Mouse (Mus musculus) limb, embryonic 12.5 days (tissue): ENCODE results near the gene Ttll3. TPM values are rescaled to one million over a fixed set of nuclear protein-coding genes. Genes with fewer than 3 reads are reported as not detected.

Experiments used
- ATAC-seq: fragments of 200-750 bp; cut with Nextera tagmentation; 2 replicates; pipeline ENCODE4 v1.8.0; 2017; ENCODE audit warnings: low read depth, moderate TSS enrichment; ENCODE audit not compliant: insufficient number of reproducible peaks, insufficient read depth, low FRiP score, low TSS enrichment
- H3K27ac ChIP-seq: fragments of 300-500 bp; sonication (generic); 2 replicates; pipeline ENCODE4 v1.5.1; 2016; ENCODE audit warnings: mild to moderate bottlenecking, moderate library complexity
- H3K27me3 ChIP-seq: fragments of 300-500 bp; sonication (generic); 2 replicates; pipeline ENCODE4 v1.6.1; 2016; ENCODE audit warnings: mild to moderate bottlenecking, moderate library complexity
- H3K36me3 ChIP-seq: fragments of 300-500 bp; sonication (generic); 2 replicates; pipeline ENCODE4 v1.6.1; 2016; ENCODE audit warnings: mild to moderate bottlenecking, moderate library complexity
- H3K4me1 ChIP-seq: fragments of 300-500 bp; sonication (generic); replicated peaks from 2 replicates; pipeline ENCODE4 v1.6.1; 2016
- H3K4me2 ChIP-seq: fragments of 300-500 bp; sonication (generic); 2 replicates; pipeline ENCODE4 v1.6.1; 2016; ENCODE audit warnings: mild to moderate bottlenecking, moderate library complexity
- H3K4me3 ChIP-seq: fragments of 300-500 bp; sonication (generic); replicated peaks from 2 replicates; pipeline ENCODE4 v1.5.1; 2016; ENCODE audit warnings: mild to moderate bottlenecking
- H3K9ac ChIP-seq: fragments of 300-500 bp; sonication (generic); replicated peaks from 2 replicates; pipeline ENCODE4 v1.6.1; 2016; ENCODE audit warnings: mild to moderate bottlenecking, moderate library complexity
- H3K9me3 ChIP-seq: fragments of 300-500 bp; sonication (generic); 2 replicates; pipeline ENCODE4 v1.6.1; 2016; ENCODE audit warnings: mild to moderate bottlenecking, moderate library complexity
- WGBS: fragments of 180-500 bp; shearing (Covaris S2); methylation state at CpG from one replicate; pipeline ENCODE4 v1.1.7; 2016; 5-methylcytosine and 5-hydroxymethylcytosine counted together
- polyA plus RNA-seq: library from polyadenylated mRNA; unstranded; fragments of >200 nt; fragmentation: Nextera tagmentation; extraction: Ambion mirVana; gene quantifications from 2 replicates; pipeline ENCODE4 v1.2.1, GENCODE M21; 2016

Gene Ttll3
- polyA plus RNA-seq, result 6.6 and 8.2 TPM in 2 replicates

DNA sequence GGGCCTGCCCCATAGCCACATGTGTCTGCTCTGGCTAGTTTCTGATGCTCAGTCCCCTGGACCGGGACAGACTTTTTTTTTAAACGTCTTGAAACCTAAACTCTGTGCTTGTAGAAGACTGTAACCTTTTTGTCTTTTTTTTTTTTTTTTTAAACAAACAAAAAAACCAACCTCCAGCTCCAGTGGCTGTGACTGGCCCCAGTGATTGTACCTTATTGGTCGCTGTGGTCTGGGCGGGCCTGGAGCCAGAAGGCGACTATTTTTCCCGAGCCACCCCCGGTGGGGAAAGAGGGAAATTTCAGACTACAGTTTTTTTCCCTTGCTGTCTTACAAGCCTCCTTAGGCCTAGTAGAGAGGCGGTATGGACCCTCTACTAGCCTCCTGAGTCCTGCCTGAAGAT is at the start of gene Ttll3:
TSS of gene Ttll3 (plus strand) at position 301 of the 400 bp plus-strand sequence.
- H3K4me3 ChIP-seq, result no peak within 1 kb of the TSS
- 0 out of 2 replicates have a peak within 1 kb of the TSS, but pooled peaks have one; percentile 35 for H3K27ac ChIP-seq
- peaks cover 70% of the 10 kb centered on the region for H3K36me3 ChIP-seq
- no peak within 1 kb of the TSS for H3K9ac ChIP-seq
- H3K4me2 ChIP-seq, result no peak within 1 kb of the TSS
- H3K4me1 ChIP-seq, result peaks cover 12% of the 10 kb centered on the region; the same call in 1 of the 2 replicates
- no peak for ATAC-seq
- no peaks in the 10 kb centered on the region for H3K9me3 ChIP-seq
- 79% methylated on average over 8 of the region's 8 CpGs for WGBS
- H3K27me3 ChIP-seq, result peaks cover 8% of the 10 kb centered on the region; the same call in 1 of the 2 replicates

DNA sequence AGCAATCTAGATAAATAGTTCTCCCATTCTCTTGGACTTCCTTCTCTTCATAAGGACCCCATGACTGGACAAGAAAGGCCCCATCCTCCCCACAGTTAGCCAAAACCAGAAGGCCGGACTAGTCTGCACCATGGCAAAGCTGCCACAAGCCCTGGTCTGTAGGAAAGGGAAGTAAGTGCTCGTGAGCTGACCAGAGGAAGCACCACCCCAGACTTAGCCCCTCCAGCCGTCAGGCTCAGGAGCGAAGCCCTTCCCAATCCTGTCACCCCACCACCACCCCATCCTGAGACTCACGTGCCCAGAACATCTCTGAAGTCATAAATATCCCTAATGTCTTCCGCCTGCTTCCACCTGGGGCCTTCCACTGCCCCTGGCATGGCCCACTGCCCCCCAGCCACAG is 47.5 kb upstream of the Ttll3 start:
- ATAC-seq, result no peak
- 77% methylated on average over 6 of the region's 6 CpGs for WGBS
- peaks cover 43% of the 10 kb centered on the region for H3K36me3 ChIP-seq
- H3K27ac ChIP-seq, result no peak overlapping the region
- no peak overlapping the region for H3K4me3 ChIP-seq
- H3K9me3 ChIP-seq, result no peaks in the 10 kb centered on the region
- no peaks in the 10 kb centered on the region for H3K27me3 ChIP-seq
- peaks cover 32% of the 10 kb centered on the region for H3K4me1 ChIP-seq
- no peak overlapping the region; the same call in 1 of the 2 replicates for H3K9ac ChIP-seq
- 0 out of 2 replicates have a peak overlapping the region, but pooled peaks have one; percentile 85 for H3K4me2 ChIP-seq

DNA sequence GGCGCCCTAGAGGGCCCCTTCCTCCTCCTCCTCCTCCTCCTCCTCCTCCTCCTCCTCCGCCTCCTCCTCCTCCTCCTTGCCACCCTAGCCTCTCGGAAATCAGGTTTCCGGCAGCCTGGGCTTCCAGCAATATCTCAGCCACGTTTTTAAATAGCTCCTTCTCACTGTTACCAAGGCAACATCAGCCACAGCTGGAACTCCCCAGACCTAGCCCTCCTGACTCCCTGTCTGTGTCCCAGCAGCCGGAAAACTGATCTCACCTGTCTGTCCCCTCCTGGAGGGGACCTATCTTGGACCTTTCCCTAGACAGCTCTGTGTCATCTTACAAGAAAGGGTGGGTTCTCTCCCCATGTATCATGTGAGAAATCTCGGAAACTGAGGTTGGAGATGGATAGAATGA is 46.8 kb upstream of the Ttll3 start:
- H3K27me3 ChIP-seq, result no peaks in the 10 kb centered on the region
- H3K36me3 ChIP-seq, result peaks cover 38% of the 10 kb centered on the region
- peak overlapping the region; percentile 11; the same call in 1 of the 2 replicates for H3K4me3 ChIP-seq
- no peaks in the 10 kb centered on the region for H3K9me3 ChIP-seq
- 53% methylated on average over 3 of the region's 7 CpGs for WGBS
- peaks cover 32% of the 10 kb centered on the region for H3K4me1 ChIP-seq
- ATAC-seq, result no peak
- 0 out of 2 replicates have a peak overlapping the region, but pooled peaks have one; percentile 29 for H3K27ac ChIP-seq
- peak overlapping the region; percentile 85 for H3K4me2 ChIP-seq
- no peak overlapping the region for H3K9ac ChIP-seq

DNA sequence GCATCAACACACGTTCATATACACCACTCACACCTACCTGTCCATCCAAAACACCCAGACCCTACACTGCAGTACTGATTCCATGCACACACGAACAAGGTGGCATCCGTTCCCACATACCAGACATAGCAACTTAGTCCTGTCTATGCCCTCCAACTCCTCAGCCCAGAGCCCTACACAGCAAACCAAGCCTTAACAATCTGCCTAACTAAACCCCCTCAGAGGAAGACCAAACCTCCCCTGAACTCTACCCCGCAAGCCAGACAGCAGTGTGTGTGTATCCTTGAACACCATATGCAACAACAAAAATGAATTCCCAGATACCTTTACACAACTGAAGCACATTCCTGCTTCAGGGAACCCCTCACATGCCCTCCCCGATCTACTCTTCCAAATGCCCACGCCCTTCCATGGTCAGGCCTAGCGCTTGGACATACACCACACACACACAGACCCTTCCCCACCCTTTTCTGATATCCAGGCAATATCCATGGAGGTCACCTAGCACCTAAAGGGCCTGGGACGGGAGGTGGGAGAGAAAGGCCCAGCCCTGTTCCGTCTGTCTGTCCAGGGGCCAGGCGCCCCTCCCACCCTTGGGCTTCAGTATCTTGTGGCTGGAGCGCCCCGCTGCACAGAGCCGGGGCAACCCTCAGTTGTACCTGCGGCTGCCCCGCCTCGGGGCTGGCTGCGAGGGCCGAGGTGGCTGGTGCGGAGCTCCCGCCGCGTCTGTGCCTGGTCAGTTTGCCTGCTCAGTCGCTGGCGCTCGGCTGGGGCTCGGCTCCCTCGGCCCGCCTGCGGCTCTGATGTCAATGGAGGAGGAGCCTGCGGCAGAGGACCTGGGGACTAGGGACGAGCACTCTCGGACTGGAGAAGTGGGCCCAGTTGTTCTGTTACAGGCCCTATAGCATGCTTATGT is 45.6 kb upstream of the Ttll3 start, which contains the start of gene Camk1:
TSS of gene Camk1 (minus strand) at position 808 of the 916 bp plus-strand sequence.
- ATAC-seq, result peak; percentile 57; the same call in 1 of the 2 replicates
- peak within 1 kb of the TSS; percentile 85 for H3K4me2 ChIP-seq
- 16% methylated on average over 32 of the region's 32 CpGs for WGBS
- H3K9me3 ChIP-seq, result no peaks in the 10 kb centered on the region
- H3K36me3 ChIP-seq, result peaks cover 28% of the 10 kb centered on the region
- 0 out of 2 replicates have a peak within 1 kb of the TSS, but pooled peaks have one; percentile 29 for H3K27ac ChIP-seq
- peak within 1 kb of the TSS; percentile 68 for H3K4me3 ChIP-seq
- peaks cover 32% of the 10 kb centered on the region for H3K4me1 ChIP-seq
- H3K27me3 ChIP-seq, result no peaks in the 10 kb centered on the region
- H3K9ac ChIP-seq, result peak within 1 kb of the TSS; percentile 87

DNA sequence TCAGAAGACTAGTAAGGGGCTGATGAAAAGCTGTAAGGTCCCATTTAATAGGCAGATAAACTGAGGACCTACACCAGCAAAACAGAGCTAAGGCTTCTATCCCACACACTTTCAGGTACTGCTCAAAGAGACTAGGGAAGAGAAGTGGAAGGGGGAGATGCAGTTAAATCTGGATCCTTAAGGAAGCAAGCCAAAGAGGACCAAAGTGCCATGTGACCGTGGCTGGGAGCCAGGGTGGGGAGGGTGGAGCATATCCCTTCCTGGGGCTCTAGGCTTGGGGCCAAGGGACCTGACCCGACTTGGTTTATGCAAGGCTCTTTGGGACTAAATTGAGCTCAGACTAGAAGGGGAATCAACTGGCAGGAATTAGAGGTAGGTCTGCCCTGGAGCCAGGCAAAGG is 44.7 kb upstream of the Ttll3 start:
- H3K4me3 ChIP-seq, result no peak overlapping the region
- H3K36me3 ChIP-seq, result peaks cover 19% of the 10 kb centered on the region; the same call in 1 of the 2 replicates
- H3K27ac ChIP-seq, result no peak overlapping the region
- H3K27me3 ChIP-seq, result no peaks in the 10 kb centered on the region
- no peaks in the 10 kb centered on the region for H3K9me3 ChIP-seq
- H3K9ac ChIP-seq, result 0 out of 2 replicates have a peak overlapping the region, but pooled peaks have one; percentile 87
- peaks cover 32% of the 10 kb centered on the region for H3K4me1 ChIP-seq
- ATAC-seq, result no peak
- peak overlapping the region; percentile 85 for H3K4me2 ChIP-seq
- 51% methylated on average over 2 of the region's 2 CpGs for WGBS

DNA sequence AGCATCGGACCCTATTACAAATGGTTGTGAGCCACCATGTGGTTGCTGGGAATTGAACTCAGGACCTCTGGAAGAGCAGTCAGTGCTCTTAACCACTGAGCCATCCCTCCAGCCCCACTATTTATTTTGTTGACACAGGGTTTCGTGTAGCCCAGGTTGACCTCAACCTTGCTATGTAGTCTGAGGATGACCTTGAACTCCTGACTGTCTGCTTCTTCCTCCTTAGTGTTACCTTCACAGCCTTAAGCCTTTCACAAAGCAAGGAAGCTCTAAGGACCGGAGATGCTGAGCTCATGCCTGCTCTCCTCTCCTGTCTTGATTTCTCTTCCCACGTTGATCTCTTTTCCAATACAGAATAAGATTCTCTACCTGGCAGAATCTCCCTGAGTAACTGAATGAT is 42.2 kb upstream of the Ttll3 start:
- H3K4me2 ChIP-seq, result no peak overlapping the region
- no peak overlapping the region for H3K27ac ChIP-seq
- peaks cover 24% of the 10 kb centered on the region for H3K4me1 ChIP-seq
- H3K9me3 ChIP-seq, result no peaks in the 10 kb centered on the region
- no peak overlapping the region for H3K9ac ChIP-seq
- 82% methylated on average over 4 of the region's 4 CpGs for WGBS
- H3K27me3 ChIP-seq, result no peaks in the 10 kb centered on the region
- ATAC-seq, result no peak
- no peak overlapping the region for H3K4me3 ChIP-seq
- H3K36me3 ChIP-seq, result no peaks in the 10 kb centered on the region

DNA sequence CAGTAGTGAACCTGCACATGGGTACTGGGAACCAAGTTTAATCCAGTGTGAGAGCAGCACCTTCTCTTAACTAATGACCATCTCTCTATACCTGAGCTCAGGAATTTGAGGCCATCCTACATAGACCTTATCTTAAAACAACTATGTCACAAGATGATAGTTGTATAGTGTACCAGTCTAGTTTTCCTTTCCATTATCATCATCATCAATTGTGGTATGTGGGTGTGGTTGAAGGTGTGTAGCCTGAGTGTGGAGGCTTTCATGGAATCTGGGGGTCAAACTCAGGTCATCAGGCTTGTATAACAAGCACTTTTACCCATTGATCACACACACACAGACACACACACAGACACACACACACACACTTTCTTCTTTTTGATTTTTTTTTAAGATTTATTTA is 38.5 kb upstream of the Ttll3 start:
- Histone ChIP-seq H3K36me3 (no peaks in the 10 kb centered on the region), H3K4me1 (no peaks in the 10 kb centered on the region), H3K9ac (no peak overlapping the region), H3K4me3 (no peak overlapping the region), H3K27me3 (no peaks in the 10 kb centered on the region), H3K27ac (no peak overlapping the region), H3K4me2 (no peak overlapping the region), H3K9me3 (no peaks in the 10 kb centered on the region)
- ATAC-seq, result no peak

DNA sequence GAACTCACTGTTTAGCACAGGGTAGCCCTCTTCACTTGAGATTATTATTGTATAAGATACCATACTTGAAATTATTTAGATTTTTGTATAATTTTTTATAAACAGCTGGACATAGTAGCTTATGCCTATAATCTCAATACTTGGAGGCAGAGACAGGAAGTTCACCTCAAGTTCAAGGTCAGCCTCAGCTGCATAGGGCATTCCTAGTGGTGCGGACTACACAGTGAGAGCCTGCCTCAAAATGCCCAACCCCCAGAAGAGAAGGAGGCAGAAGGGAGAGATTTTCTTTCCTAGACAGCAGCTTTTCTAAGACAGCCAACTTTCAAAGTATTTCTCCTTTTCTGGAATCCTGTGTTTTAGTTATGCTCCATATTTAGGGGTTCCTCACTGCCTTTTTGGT is 37.9 kb upstream of the Ttll3 start:
- WGBS, result 84% methylated on average over 1 of the region's 1 CpGs
- H3K4me1 ChIP-seq, result no peaks in the 10 kb centered on the region
- ATAC-seq, result no peak
- no peak overlapping the region for H3K4me2 ChIP-seq
- no peaks in the 10 kb centered on the region for H3K9me3 ChIP-seq
- H3K9ac ChIP-seq, result no peak overlapping the region
- no peaks in the 10 kb centered on the region for H3K27me3 ChIP-seq
- no peak overlapping the region for H3K4me3 ChIP-seq
- no peak overlapping the region for H3K27ac ChIP-seq
- H3K36me3 ChIP-seq, result no peaks in the 10 kb centered on the region

DNA sequence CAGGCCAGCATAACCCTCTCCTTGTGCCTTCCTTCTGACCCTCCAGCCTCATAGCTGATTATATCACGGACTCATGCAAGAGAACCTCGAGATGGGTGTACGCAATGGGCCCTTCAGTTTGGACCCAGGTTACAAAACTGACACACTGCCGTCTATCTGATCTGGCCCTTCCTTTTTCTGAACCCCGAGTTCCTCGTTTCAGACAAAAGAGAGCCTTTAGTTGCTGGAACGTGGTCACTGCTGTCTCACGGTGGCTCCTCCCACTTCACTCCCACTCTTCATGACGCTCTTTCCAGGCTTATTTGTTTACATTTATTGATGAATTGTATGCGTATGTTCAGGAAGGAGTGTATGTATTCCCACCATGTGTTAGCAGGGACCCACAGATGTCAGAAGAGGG is 37.4 kb upstream of the Ttll3 start:
- H3K9ac ChIP-seq, result no peak overlapping the region
- H3K4me1 ChIP-seq, result no peaks in the 10 kb centered on the region
- no peak overlapping the region for H3K27ac ChIP-seq
- H3K36me3 ChIP-seq, result no peaks in the 10 kb centered on the region
- no peaks in the 10 kb centered on the region for H3K9me3 ChIP-seq
- no peak overlapping the region for H3K4me2 ChIP-seq
- H3K27me3 ChIP-seq, result no peaks in the 10 kb centered on the region
- H3K4me3 ChIP-seq, result no peak overlapping the region
- ATAC-seq, result no peak
- 73% methylated on average over 10 of the region's 10 CpGs for WGBS

DNA sequence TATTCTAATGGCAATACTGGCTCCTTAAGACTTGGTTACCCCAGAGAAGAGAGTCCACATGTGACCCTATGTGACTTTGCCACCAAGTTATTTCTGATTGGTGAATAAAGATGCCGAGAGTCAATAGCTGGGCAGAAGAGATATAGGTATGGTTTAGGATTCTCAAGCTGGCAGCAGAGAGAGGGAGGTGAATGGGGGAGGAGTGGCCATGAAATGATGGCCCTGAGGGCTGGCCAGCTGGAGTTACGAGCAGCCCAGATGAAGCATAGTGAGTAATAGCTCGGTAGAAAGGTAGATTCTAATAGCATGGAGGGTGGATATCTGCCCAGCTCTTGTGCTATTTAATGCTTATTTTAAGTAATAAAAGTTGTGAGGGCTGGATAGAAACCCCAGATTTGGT is 36.2 kb upstream of the Ttll3 start:
- 58% methylated on average over 3 of the region's 3 CpGs for WGBS
- ATAC-seq, result no peak

DNA sequence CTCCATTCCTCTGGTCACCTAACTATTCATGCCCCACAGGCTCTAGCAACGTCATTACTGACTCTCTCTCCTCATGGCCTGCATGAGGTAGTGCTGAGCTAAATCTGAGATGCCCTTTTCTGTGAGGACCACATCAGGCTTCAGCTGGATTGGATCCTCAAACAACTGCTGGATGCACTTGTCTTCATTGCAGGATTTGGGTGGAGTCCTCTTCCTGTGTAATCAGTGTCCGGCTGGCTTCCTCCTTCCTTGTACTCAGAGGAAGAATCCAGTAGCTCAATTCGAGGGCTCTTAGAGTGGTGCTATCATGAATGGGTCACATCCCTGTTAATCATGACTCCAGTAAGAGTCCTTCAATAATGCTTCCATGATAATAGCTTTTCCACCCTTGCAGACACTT is 35.4 kb upstream of the Ttll3 start:
- ATAC-seq, result no peak
- no peak overlapping the region for H3K4me3 ChIP-seq
- H3K9ac ChIP-seq, result no peak overlapping the region
- H3K4me1 ChIP-seq, result no peaks in the 10 kb centered on the region
- WGBS, result 73% methylated on average over 3 of the region's 3 CpGs
- H3K4me2 ChIP-seq, result no peak overlapping the region
- no peak overlapping the region for H3K27ac ChIP-seq
- no peaks in the 10 kb centered on the region for H3K9me3 ChIP-seq
- H3K36me3 ChIP-seq, result no peaks in the 10 kb centered on the region
- H3K27me3 ChIP-seq, result no peaks in the 10 kb centered on the region

More for the DNA sequence above, 36.2 kb upstream of the Ttll3 start:
- Histone ChIP-seq H3K4me1 (no peaks in the 10 kb centered on the region), H3K4me3 (no peak overlapping the region), H3K4me2 (no peak overlapping the region), H3K36me3 (no peaks in the 10 kb centered on the region), H3K9ac (no peak overlapping the region), H3K27ac (no peak overlapping the region), H3K27me3 (no peaks in the 10 kb centered on the region), H3K9me3 (no peaks in the 10 kb centered on the region)
